30 mouse cellular contexts compared by ENCODE assay signal in the genomic region with DNA sequence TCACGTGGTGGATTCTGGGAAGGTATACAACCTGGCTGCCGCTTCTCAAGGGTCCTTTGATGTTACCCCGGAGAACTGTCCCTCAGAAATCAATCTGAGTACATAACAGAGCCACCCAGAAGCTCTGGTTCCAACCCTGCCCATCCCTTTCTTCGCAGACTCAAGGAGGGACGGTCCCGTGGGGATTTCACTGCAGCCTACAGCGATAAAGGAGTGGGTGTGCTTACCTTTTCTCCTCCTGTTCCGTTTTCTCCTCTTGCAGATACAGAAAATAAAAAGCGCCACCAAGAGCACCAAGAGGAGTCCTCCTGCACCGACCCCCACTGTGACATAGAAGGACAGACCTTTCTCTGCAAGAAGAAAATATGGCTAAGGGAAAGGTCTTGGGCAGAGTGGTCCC. TPM values are rescaled to one million over a fixed set of nuclear protein-coding genes. Genes with fewer than 3 reads are reported as not detected.
DNase-seq lines count a peak whose midpoint lies in the region; ATAC-seq and TF ChIP-seq lines count a peak whose summit lies in the region.
"Had no signal": no experiment of that assay in that cellular context is flagged by ENCODE, and none has a peak within 500 bp of the region (broad histone marks: within the 10 kb centered on the region; RNA-seq: fewer than 3 reads in every experiment).

No protein-coding gene starts in this region.

- H3K4me1 ChIP-seq in thymus, adult 2 months (replicated peaks; ENCODE audit: control insufficient read depth, insufficient read depth, low read length), result peaks cover 75% of the 10 kb centered on the region
- peaks cover 4% of the 10 kb centered on the region; the same call in 1 of the 2 replicates for H3K4me1 ChIP-seq in cerebellum, adult 2 months (ENCODE audit: control insufficient read depth, insufficient read depth, low read length)
- H3K4me1 ChIP-seq: liver, embryonic 15.5 days had no signal

- TF ChIP-seq CTCF in gastrocnemius, adult 2 months (IDR thresholded peaks at IDR 0.05), result no peak
- TF ChIP-seq CTCF in thymus, adult 2 months (IDR thresholded peaks at IDR 0.05; ENCODE audit: borderline replicate concordance, control insufficient read depth, extremely low read depth, insufficient read depth, low read length, poor library complexity), result no peak
- no peak for TF ChIP-seq CTCF in cerebellum, adult 2 months (IDR thresholded peaks at IDR 0.05; ENCODE audit: borderline replicate concordance, insufficient read depth, low read depth, low read length)

- DNase-seq in gastrocnemius, adult 2 months, result no peak
- no peak for DNase-seq in gastrocnemius, postnatal 10 days
- DNase-seq in thymus, adult 2 months, result no peak
- no peak for DNase-seq in thymus, postnatal 0 days (ENCODE audit: low spot score)
- DNase-seq in CD4-positive, CD25-positive, alpha-beta regulatory T cell, adult 2 months (ENCODE audit: low read depth, low spot score), result peak; percentile 82
- no peak for DNase-seq in left cerebral cortex, postnatal 36 days (ENCODE audit: low spot score in 2 of 2)
- no peak for DNase-seq in cerebellum, adult 2 months
- DNase-seq: adrenal gland, postnatal 25 days; cerebellum, adult 11-12 months; cerebellum, postnatal 10 days; gastrocnemius, postnatal 25 days; kidney, adult 11 months; kidney, postnatal 14 days; layer of hippocampus, adult 9-11 months; lung, embryonic 14.5 days; lung, postnatal 14 days; right cerebral cortex, adult 18-20 months had no signal

- H3K4me3 ChIP-seq in gastrocnemius, adult 2 months, result no peak overlapping the region
- H3K4me3 ChIP-seq in thymus, adult 2 months (ENCODE audit: control insufficient read depth, insufficient read depth, low read length), result no peak overlapping the region
- H3K4me3 ChIP-seq in cerebellum, adult 2 months (replicated peaks; ENCODE audit: insufficient read depth, low read depth, low read length), result no peak overlapping the region
- H3K4me3 ChIP-seq: forebrain, embryonic 13.5 days; heart, embryonic 12.5 days; liver, embryonic 15.5 days; midbrain, embryonic 10.5 days; neural tube, embryonic 12.5 days; stomach, embryonic 15.5 days had no signal

- TF ChIP-seq POLR2A in thymus, adult 2 months (IDR thresholded peaks at IDR 0.05; ENCODE audit: control insufficient read depth, extremely low read depth, insufficient read depth, low read length, poor library complexity), result no peak
- no peak for TF ChIP-seq POLR2A in cerebellum, adult 2 months (IDR thresholded peaks at IDR 0.05; ENCODE audit: borderline replicate concordance, insufficient read depth, low read length)

- peak; percentile 11 for ATAC-seq in activated CD4-positive, CD25-positive, alpha-beta regulatory T cell, adult 4 months
- ATAC-seq: forebrain, embryonic 13.5 days; midbrain, embryonic 16.5 days had no signal

- intact Hi-C loops in gastrocnemius, adult 2 months (cut with DNase I), result no loop called here
- intact Hi-C loops in left cerebral cortex, postnatal 36 days (cut with DNase I), result no loop called here

- H3K27me3 ChIP-seq in thymus, adult 2 months (ENCODE audit: control insufficient read depth, insufficient read depth, low read length), result no peaks in the 10 kb centered on the region
- H3K27me3 ChIP-seq in cerebellum, adult 2 months (ENCODE audit: control insufficient read depth, insufficient read depth, low read length), result no peaks in the 10 kb centered on the region
- H3K27me3 ChIP-seq: forebrain, embryonic 13.5 days; heart, embryonic 12.5 days; neural tube, embryonic 12.5 days; stomach, embryonic 15.5 days had no signal

- peaks cover 19% of the 10 kb centered on the region; the same call in 1 of the 2 replicates for H3K36me3 ChIP-seq in thymus, adult 2 months (ENCODE audit: control insufficient read depth, insufficient read depth, low read length)
- H3K36me3 ChIP-seq: heart, embryonic 12.5 days; liver, embryonic 15.5 days; midbrain, embryonic 10.5 days; neural tube, embryonic 12.5 days; stomach, embryonic 15.5 days had no signal

- peak overlapping the region; percentile 83; the same call in 1 of the 2 replicates for H3K27ac ChIP-seq in gastrocnemius, adult 2 months
- H3K27ac ChIP-seq in thymus, adult 2 months (ENCODE audit: control insufficient read depth, insufficient read depth, low read length), result peak overlapping the region; percentile 84
- H3K27ac ChIP-seq in cerebellum, adult 2 months (ENCODE audit: insufficient read depth, low read length), result no peak overlapping the region
- H3K27ac ChIP-seq: forebrain, embryonic 13.5 days; liver, embryonic 15.5 days; midbrain, embryonic 10.5 days; neural tube, embryonic 12.5 days; stomach, embryonic 15.5 days had no signal

- WGBS in thymus, adult 2 months, result 85% methylated on average over 10 of the region's 10 CpGs
- 90% methylated on average over 10 of the region's 10 CpGs for WGBS in cerebellum, adult 2 months

RNA-seq across cellular contexts. Expression of a gene that starts 8.2 kb away (rescaled TPM):
- not detected for total RNA-seq in gastrocnemius, adult 2 months (2021)
- under 1 TPM in 1 of 2 experiments, not detected in 1; 0.23 TPM for total RNA-seq in gastrocnemius, postnatal 10 days (2021)
- 97.5 and 117 TPM in 2 replicates for polyA plus RNA-seq in thymus, adult 2 months (2012; rRNA removed)
- 236 and 256 TPM in 2 replicates for polyA plus RNA-seq in thymus, postnatal 0 days (2015; fragmentation: Nextera tagmentation; extraction: Ambion mirVana)
- 1,000 to 10,000 TPM; 1,534 to 1,587 TPM for polyA plus RNA-seq in activated CD4-positive, CD25-positive, alpha-beta regulatory T cell, adult 4 months (2017; shearing (Covaris generic))
- total RNA-seq in left cerebral cortex, postnatal 36 days (2021), result not detected
- polyA plus RNA-seq in cerebellum, adult 2 months (2012; rRNA removed), result 0.08 and 0.13 TPM in 2 replicates
- total RNA-seq: left cerebral cortex, postnatal 10 days; MEL had no signal
- polyA plus RNA-seq: forebrain, embryonic 13.5 days; heart, embryonic 12.5 days; heart, postnatal 0 days; kidney, embryonic 14.5 days; limb, embryonic 11.5 days; midbrain, embryonic 16.5 days; neural tube, embryonic 12.5 days had no signal

Comparison
In these comparisons a context has a peak if more than half of its experiments do, and no peak if none do; other contexts are left out.
1. RNA of a gene that starts 8.2 kb away (polyA plus RNA-seq): 1,534 to 1,587 TPM in activated CD4-positive, CD25-positive, alpha-beta regulatory T cell, adult 4 months, 236 to 256 TPM in thymus, postnatal 0 days and 97.5 to 117 TPM in thymus, adult 2 months; 0.08 to 0.13 TPM in cerebellum, adult 2 months; every median in the first group is over 10 times any median in the second.